ENCODE assay signal across 8 mouse cellular contexts in the genomic region with DNA sequence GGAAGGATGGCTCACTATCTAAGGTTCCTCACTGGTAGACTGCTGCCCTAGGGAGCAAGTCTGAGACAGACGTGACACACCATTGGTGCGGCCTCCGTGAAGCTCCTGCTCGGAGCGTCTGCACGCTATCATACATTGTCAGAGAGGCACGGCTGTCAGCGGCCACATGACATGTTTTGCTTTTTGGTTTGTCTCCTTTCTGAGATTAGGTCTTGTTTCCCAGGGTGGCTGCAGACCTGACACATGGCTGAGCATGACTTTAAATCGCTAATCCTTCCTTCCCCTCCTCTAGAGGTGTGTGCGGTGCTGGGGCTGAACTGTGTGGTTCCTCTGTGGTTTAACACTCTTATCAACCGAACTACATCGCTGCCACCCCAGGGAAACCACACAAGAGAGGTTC. TPM values are rescaled to one million over a fixed set of nuclear protein-coding genes. Genes with fewer than 3 reads are reported as not detected.
DNase-seq lines count a peak whose midpoint lies in the region; ATAC-seq lines count a peak whose summit lies in the region.

No protein-coding gene starts in this region.

- peaks cover 7% of the 10 kb centered on the region; the same call in 1 of the 2 replicates for H3K27me3 ChIP-seq in hindbrain, embryonic 14.5 days (ENCODE audit: control insufficient read depth, insufficient read depth, low read length)
- H3K27me3 ChIP-seq in midbrain, embryonic 12.5 days = peaks cover 20% of the 10 kb centered on the region

- intact Hi-C loops in gastrocnemius, postnatal 14 days (cut with DNase I; ENCODE audit: low total_unique reads) = no loop called here

- H3K4me2 ChIP-seq in hindbrain, embryonic 14.5 days (replicated peaks) = no peak overlapping the region; the same call in 1 of the 2 replicates
- H3K4me2 ChIP-seq in midbrain, embryonic 12.5 days (replicated peaks) = peak overlapping the region; percentile 78; the same call in 1 of the 2 replicates

- H3K27ac ChIP-seq in hindbrain, embryonic 14.5 days = no peak overlapping the region
- no peak overlapping the region for H3K27ac ChIP-seq in midbrain, embryonic 12.5 days (replicated peaks)

- peak; percentile 15 for DNase-seq in kidney, adult 9 months
- no peak for DNase-seq in kidney, postnatal 25 days
- DNase-seq in MEL-GATA-1-ER (ENCODE audit: extremely low read depth, low read depth) = peak; percentile 59
- no peak for DNase-seq in hindbrain, embryonic 14.5 days (ENCODE audit: low spot score)
- no peak for DNase-seq in gastrocnemius, postnatal 14 days
- DNase-seq in layer of hippocampus, adult 9-11 months = no peak
- no peak for DNase-seq in ovary, postnatal 36 days (ENCODE audit: low spot score)

- H3K4me3 ChIP-seq in hindbrain, embryonic 14.5 days (replicated peaks; ENCODE audit: low read length) = no peak overlapping the region
- H3K4me3 ChIP-seq in midbrain, embryonic 12.5 days = no peak overlapping the region

- H3K36me3 ChIP-seq in hindbrain, embryonic 14.5 days (replicated peaks; ENCODE audit: control insufficient read depth, insufficient read depth) = peaks cover 12% of the 10 kb centered on the region
- peaks cover 14% of the 10 kb centered on the region for H3K36me3 ChIP-seq in midbrain, embryonic 12.5 days

- peak overlapping the region; percentile 85; the same call in 1 of the 2 replicates for H3K9ac ChIP-seq in hindbrain, embryonic 14.5 days
- peak overlapping the region; percentile 93 for H3K9ac ChIP-seq in midbrain, embryonic 12.5 days (replicated peaks)

- H3K9me3 ChIP-seq in hindbrain, embryonic 14.5 days (ENCODE audit: control insufficient read depth, low read length) = no peaks in the 10 kb centered on the region
- no peaks in the 10 kb centered on the region for H3K9me3 ChIP-seq in midbrain, embryonic 12.5 days

- WGBS in hindbrain, embryonic 14.5 days = 82% methylated on average over 12 of the region's 12 CpGs
- 84% methylated on average over 12 of the region's 12 CpGs for WGBS in midbrain, embryonic 12.5 days

- no peak for ATAC-seq in hindbrain, embryonic 14.5 days (ENCODE audit: low FRiP score)
- ATAC-seq in midbrain, embryonic 12.5 days (ENCODE audit: low FRiP score, low read depth) = no peak

- H3K4me1 ChIP-seq in hindbrain, embryonic 14.5 days (replicated peaks; ENCODE audit: control insufficient read depth, insufficient read depth, low read length) = peaks cover 12% of the 10 kb centered on the region
- H3K4me1 ChIP-seq in midbrain, embryonic 12.5 days = peaks cover 10% of the 10 kb centered on the region

RNA-seq across cellular contexts. Expression of gene Zfp839, which starts 1.4 kb away (rescaled TPM):
- polyA plus RNA-seq in hindbrain, embryonic 14.5 days (2014; fragmentation: Nextera tagmentation; extraction: Ambion mirVana) = 2.8 and 3.8 TPM in 2 replicates
- polyA plus RNA-seq in midbrain, embryonic 12.5 days (2016; fragmentation: Nextera tagmentation; extraction: Ambion mirVana) = 3.9 and 5.1 TPM in 2 replicates
- 1 to 10 TPM; 3.9 to 5.4 TPM for total RNA-seq in gastrocnemius, postnatal 14 days (2021)

RNA-seq across cellular contexts. Expression of gene Mok, which starts 10.7 kb away (rescaled TPM):
- 14.3 and 17.5 TPM in 2 replicates for polyA plus RNA-seq in hindbrain, embryonic 14.5 days (2014; fragmentation: Nextera tagmentation; extraction: Ambion mirVana)
- polyA plus RNA-seq in midbrain, embryonic 12.5 days (2016; fragmentation: Nextera tagmentation; extraction: Ambion mirVana) = 11.1 and 13.2 TPM in 2 replicates
- total RNA-seq in gastrocnemius, postnatal 14 days (2021) = under 1 TPM; 0.25 to 0.31 TPM

RNA-seq across cellular contexts. Expression of gene Cinp, which starts 37.5 kb away (rescaled TPM):
- 86.2 and 88.0 TPM in 2 replicates for polyA plus RNA-seq in hindbrain, embryonic 14.5 days (2014; fragmentation: Nextera tagmentation; extraction: Ambion mirVana)
- polyA plus RNA-seq in midbrain, embryonic 12.5 days (2016; fragmentation: Nextera tagmentation; extraction: Ambion mirVana) = 58.5 and 72.6 TPM in 2 replicates
- total RNA-seq in gastrocnemius, postnatal 14 days (2021) = 10 to 100 TPM; 30.5 to 32.9 TPM

RNA-seq across cellular contexts. Expression of gene Tecpr2, which starts 37.6 kb away (rescaled TPM):
- polyA plus RNA-seq in hindbrain, embryonic 14.5 days (2014; fragmentation: Nextera tagmentation; extraction: Ambion mirVana) = 6.6 and 7.0 TPM in 2 replicates
- 7.5 and 8.4 TPM in 2 replicates for polyA plus RNA-seq in midbrain, embryonic 12.5 days (2016; fragmentation: Nextera tagmentation; extraction: Ambion mirVana)
- total RNA-seq in gastrocnemius, postnatal 14 days (2021) = 1 to 10 TPM; 2.7 to 2.8 TPM

Comparison
In these comparisons a context has a peak if more than half of its experiments do, and no peak if none do; other contexts are left out.
1. DNase-seq: peak in kidney, adult 9 months (single experiment) and MEL-GATA-1-ER (single experiment); none in kidney, postnatal 25 days (0 of 2), hindbrain, embryonic 14.5 days (single experiment), gastrocnemius, postnatal 14 days (single experiment), layer of hippocampus, adult 9-11 months (single experiment) and ovary, postnatal 36 days (single experiment).